Mouse (Mus musculus): ENCODE results near the gene Spata7. TPM values are rescaled to one million over a fixed set of nuclear protein-coding genes. Genes with fewer than 3 reads are reported as not detected.

The Spata7 gene
- 14.4 TPM for polyA plus RNA-seq (2014; fragmentation: Illumina TruSeq; extraction: RNeasy Lipid Tissue Mini Kit (QIAGEN cat#74804); ENCODE audit: low read depth, low replicate concordance)

GRCm38 (mm10) chr12:98627392-98628259 lies at the start of gene Spata7:
TSS of gene Spata7 (plus strand) at chr12:98628157.

Other genes with a start within 250 kb of the Spata7 start
- gene Kcnk10, start 49.8 kb upstream of the Spata7 start, polyA plus RNA-seq (2014; fragmentation: Illumina TruSeq; extraction: RNeasy Lipid Tissue Mini Kit (QIAGEN cat#74804); ENCODE audit: low read depth, low replicate concordance) = 0.66 TPM
- gene Ptpn21, start 109.2 kb downstream of the Spata7 start, polyA plus RNA-seq (2014; fragmentation: Illumina TruSeq; extraction: RNeasy Lipid Tissue Mini Kit (QIAGEN cat#74804); ENCODE audit: low read depth, low replicate concordance) = 15.8 TPM
- 188 TPM for gene Zc3h14, start 118.8 kb downstream of the Spata7 start, polyA plus RNA-seq (2014; fragmentation: Illumina TruSeq; extraction: RNeasy Lipid Tissue Mini Kit (QIAGEN cat#74804); ENCODE audit: low read depth, low replicate concordance)